Mouse (Mus musculus) layer of hippocampus, adult 2 months (tissue): ENCODE data around the gene Sparcl1. TPM values are rescaled to one million over a fixed set of nuclear protein-coding genes. Genes with fewer than 3 reads are reported as not detected.
A peak's percentile ranks its signal among the peaks of the same experiment; 100 is the strongest.

ENCODE experiments used
- DNase-seq, 2 experiments: peaks; one replicate each; pipeline ENCODE4 v3.0.0; 2022; ENCODE audit warnings: low spot score in 2 of 2
- H3K27ac ChIP-seq: fragments of 200-600 bp; 2 replicates; pipeline ENCODE4 v1.8.1; 2022
- H3K4me3 ChIP-seq: fragments of 200-600 bp; 2 replicates; pipeline ENCODE4 v1.8.1; 2022; ENCODE audit warnings: mild to moderate bottlenecking
- CTCF ChIP-seq: fragments of 200-600 bp; conservative IDR thresholded peaks from 2 replicates; pipeline ENCODE4 v1.8.1; 2022; ENCODE audit warnings: antibody characterized with exemption, mild to moderate bottlenecking, moderate library complexity
- total RNA-seq, 2 experiments: library from RNA; stranded (reverse); gene quantifications; 2 replicates each; pipeline ENCODE4 v1.2.3; 2021

The Sparcl1 gene
- total RNA-seq, 2 experiments from 2014 or later: 1,426 to 1,439 TPM

DNA sequence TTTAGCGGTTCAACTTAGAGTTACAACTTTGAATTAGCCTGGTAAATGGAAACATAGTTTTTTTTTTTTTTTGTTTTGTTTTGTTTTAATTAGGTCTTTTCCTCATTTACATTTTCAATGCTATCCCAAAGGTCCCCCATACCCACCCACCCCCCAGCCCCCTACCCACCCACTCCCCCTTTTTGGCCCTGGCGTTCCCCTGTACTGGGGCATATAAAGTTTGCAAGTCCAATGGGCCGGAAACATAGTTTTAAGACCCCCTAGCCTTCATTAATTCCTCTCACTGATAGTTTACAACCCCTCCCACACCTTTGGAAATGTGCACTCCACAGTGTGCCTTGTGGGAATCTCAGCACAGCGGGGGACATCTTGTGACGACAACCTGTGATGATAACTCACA, 39.9 kb downstream of the Sparcl1 start:
- H3K4me3 ChIP-seq: no peak overlapping the region

DNA sequence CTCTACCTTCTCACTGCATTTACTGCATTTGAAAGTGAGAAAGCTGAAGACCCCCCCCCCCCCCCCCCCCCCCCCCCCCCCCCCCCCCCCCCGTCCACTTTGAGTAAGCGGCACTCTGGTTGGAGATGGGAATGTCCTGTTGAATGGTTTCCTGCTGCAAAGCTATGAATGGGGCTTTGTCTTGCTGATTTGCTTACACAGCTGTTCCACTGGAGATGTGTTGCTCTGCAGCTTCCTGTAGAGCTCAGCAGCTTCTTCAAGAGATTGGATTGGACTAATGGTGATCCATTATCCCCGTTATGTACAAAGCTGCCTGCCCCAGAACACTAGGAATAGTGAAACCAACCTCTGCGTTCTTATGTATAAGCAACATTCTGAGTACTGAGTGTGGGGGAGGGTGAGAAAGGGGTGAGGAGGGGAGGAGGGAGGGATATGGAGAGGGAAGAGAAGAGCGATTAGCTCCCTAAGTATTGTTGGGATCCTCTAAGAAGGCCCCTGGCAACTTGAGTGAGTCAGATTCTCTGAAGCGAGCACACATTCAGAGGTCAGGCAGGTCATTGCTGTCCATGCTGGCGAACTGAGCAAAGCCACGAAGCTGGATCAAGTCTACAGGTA, 41.2 kb downstream of the Sparcl1 start:
- peak in 1 of 2 experiments; percentile 9 for DNase-seq
- no peak for TF ChIP-seq CTCF
- Histone ChIP-seq H3K4me3 (no peak overlapping the region), H3K27ac (peak overlapping the region; percentile 70)

More for the DNA sequence above, 39.9 kb downstream of the Sparcl1 start:
- peak in 1 of 2 experiments; percentile 4 for DNase-seq
- H3K27ac ChIP-seq: no peak overlapping the region
- no peak for TF ChIP-seq CTCF

- DNase-seq: peak in 1 of 2 experiments; percentile 11
- no peak for TF ChIP-seq CTCF
- H3K27ac ChIP-seq: peak overlapping the region; percentile 60; the same call in 1 of the 2 replicates
- H3K4me3 ChIP-seq: no peak overlapping the region
Measured at GRCm38 (mm10) chr5:104071048-104071447, 42.5 kb downstream of the Sparcl1 start.

GRCm38 (mm10) chr5:104068751-104069150, 44.8 kb downstream of the Sparcl1 start:
- TF ChIP-seq CTCF: peak; percentile 74
- no peak for DNase-seq
- Histone ChIP-seq H3K4me3 (no peak overlapping the region), H3K27ac (no peak overlapping the region)

- no peak for TF ChIP-seq CTCF
- Histone ChIP-seq H3K4me3 (no peak overlapping the region), H3K27ac (peak overlapping the region; percentile 87)
- peak in 1 of 2 experiments; percentile 7 for DNase-seq
Measured at GRCm38 (mm10) chr5:104062773-104063551, 50.6 kb downstream of the Sparcl1 start.

- H3K4me3 ChIP-seq: no peak overlapping the region
- DNase-seq: peak in 1 of 2 experiments; percentile 25
- peak overlapping the region; percentile 87 for H3K27ac ChIP-seq
- TF ChIP-seq CTCF: no peak
Measured at GRCm38 (mm10) chr5:104061936-104062772, 51.4 kb downstream of the Sparcl1 start.

GRCm38 (mm10) chr5:104060429-104060828, 53.1 kb downstream of the Sparcl1 start:
- H3K4me3 ChIP-seq: no peak overlapping the region; the same call in 1 of the 2 replicates
- no peak for TF ChIP-seq CTCF
- H3K27ac ChIP-seq: peak overlapping the region; percentile 84
- DNase-seq: peak in 1 of 2 experiments; percentile 13

GRCm38 (mm10) chr5:104059628-104060027, 53.9 kb downstream of the Sparcl1 start:
- peak; percentile 28 for TF ChIP-seq CTCF
- peak overlapping the region; percentile 84 for H3K27ac ChIP-seq
- H3K4me3 ChIP-seq: no peak overlapping the region
- peak in 1 of 2 experiments; percentile 21 for DNase-seq

DNA sequence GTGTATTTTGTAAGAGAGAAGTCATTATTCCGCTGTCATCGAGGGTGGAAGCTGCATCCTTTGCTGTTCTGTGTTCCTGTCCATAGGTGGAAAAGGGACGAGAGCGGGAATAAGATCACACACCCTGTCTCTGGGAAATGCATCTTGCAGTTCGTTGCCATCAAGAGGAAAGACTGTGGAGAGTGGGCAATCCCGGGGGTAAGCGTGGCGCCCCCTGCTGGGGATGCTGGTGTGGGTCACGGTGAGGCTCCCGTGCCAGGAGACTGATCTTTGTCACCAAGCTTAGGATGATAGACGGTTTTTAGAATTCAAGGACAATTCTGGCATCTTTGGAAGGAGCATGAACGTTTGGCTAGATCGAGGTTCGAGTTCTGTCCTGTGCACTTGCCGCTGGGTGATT, 55.5 kb downstream of the Sparcl1 start:
- no peak overlapping the region for H3K4me3 ChIP-seq
- peak overlapping the region; percentile 84 for H3K27ac ChIP-seq
- peak; percentile 83 for TF ChIP-seq CTCF
- peak in 1 of 2 experiments; percentile 51 for DNase-seq

DNA sequence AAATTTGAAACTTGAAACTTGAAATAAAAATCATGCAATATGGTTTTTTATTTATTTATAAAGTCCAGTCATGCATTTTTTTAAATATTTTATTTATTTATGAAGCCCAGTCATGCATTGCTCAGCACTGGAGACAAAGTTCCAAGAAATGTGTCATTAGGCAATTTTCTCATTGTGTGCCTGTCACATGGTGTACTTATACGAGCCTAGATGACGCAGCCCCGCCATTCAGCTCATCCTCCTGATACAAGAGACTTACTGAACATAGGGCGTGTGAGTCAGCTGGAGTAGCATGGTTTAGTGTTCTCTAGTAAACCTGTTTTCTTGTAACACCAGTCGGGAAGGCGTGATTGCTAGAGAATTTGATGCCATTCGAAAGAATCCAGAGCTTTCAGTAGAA, 57.2 kb downstream of the Sparcl1 start:
- no peak for TF ChIP-seq CTCF
- peak in 1 of 2 experiments; percentile 7 for DNase-seq
- Histone ChIP-seq H3K4me3 (no peak overlapping the region), H3K27ac (peak overlapping the region; percentile 14; the same call in 1 of the 2 replicates)

GRCm38 (mm10) chr5:104055816-104056215, 57.7 kb downstream of the Sparcl1 start:
- no peak for TF ChIP-seq CTCF
- DNase-seq: no peak
- Histone ChIP-seq H3K27ac (no peak overlapping the region), H3K4me3 (no peak overlapping the region)

DNA sequence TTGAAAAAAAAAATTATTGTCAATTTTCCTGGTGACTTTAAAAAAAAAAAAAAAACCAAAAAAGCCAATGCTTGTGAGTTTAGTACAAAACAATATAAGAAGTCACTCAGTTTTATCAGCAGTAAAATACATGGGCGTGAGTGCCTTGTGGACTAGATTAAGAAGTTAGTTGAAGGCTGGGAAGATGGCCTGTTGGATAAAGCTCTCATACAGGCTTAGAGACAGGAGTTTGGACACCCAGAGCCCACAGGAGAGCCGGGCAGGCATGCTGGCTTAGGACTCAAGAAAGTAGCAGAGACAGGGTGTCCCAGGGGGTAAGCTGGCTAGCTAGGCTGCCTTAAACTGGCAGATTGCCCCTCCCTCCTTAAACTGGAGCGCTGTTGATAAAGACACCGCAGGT, 58.6 kb downstream of the Sparcl1 start:
- no peak for TF ChIP-seq CTCF

DNA sequence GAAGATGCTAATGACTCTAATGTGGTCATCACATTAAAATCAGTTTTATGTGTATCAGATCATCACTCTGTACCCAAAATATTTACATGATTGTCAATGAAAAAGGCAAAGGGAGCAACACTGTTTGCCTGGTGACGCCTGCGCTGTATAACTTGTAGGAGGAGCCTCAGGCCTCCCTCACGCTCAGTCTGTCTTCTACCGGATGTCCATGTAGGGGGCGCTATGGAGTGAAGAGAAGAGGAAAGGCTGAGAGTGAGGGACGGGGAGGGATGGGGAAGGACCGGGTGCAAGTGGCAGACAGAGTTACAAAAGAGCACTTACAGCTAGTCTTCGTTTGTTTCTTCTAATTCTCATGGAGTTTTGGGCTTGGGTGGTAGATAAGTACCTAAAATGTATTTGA, 60.6 kb downstream of the Sparcl1 start:
- Histone ChIP-seq H3K4me3 (no peak overlapping the region), H3K27ac (no peak overlapping the region)
- no peak for DNase-seq
- TF ChIP-seq CTCF: peak; percentile 61

More for the DNA sequence above, 58.6 kb downstream of the Sparcl1 start:
- Histone ChIP-seq H3K4me3 (no peak overlapping the region), H3K27ac (no peak overlapping the region)
- no peak for DNase-seq
